Mouse (Mus musculus): ENCODE results near the gene Clybl.
A peak's percentile ranks its signal among the peaks of the same experiment; 100 is the strongest.

The Clybl gene

DNA sequence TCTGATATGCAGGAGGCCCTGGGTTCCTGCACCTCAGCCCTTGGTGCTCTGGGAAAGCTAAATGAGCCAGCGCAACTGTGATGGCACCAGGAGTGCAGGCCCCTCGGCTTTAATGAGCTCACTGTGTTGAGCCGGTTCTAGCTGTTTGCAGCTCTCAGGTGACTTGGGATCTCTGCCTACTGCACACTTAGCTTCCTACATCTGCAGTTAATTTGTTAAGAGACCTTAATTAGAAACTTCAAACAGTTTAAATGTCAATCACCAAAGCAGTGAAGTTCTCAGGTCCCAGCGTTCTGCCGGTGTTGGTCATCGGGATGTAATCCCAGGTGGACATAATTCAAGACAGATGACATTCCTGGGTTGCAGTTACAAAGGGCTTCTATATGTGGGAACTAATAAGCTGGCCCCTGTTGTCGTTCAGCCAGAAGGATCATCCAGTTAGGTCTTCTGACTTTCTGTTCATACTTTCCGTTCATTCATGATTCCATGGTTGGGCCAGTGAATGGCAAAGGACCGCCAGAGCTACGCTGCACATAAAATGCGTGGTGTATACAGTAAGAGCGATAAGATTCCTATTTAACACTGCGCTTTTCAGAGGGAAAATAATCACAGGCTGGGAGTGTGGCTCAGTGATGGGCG, 18.9 kb downstream of the Clybl start:
- no peak for DNase-seq

DNA sequence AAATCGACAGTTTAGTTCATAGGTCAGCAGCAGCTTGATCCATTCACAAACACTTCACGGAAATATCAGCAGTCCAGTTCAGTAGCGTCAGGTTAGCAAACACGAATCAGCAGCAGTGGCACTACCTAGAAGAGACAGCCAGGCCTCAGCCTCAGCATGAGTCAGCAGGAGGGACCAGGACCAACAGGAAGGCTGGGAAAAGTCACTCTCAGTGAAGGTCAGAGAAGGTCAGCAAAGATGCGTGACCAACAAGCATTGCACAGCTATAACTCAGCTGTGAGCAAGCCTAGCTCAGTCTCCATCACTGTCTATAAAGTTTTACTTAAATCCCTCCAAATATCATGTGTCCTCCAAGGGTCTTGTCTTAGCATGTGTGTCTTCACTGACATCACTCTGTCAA, 27.7 kb downstream of the Clybl start:
- no peak for DNase-seq

DNA sequence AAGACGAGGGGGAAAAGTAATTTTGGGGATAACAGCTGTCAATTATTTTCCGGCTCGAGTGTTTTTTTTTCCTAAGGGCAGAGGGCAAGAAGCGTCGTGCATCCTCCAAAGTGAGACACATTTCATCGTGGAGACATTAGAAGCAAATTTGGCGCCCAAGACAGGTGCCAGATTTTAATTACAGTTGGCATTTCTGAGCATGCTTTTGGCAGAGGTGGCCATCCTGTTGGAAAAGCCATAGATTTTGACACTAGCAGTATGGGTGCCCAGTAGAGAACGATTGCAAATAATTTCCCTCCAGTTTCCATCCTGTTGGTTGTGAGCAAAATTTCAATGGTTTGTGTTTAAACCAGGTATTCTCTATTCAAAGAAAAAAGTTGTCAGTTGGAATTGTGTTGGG, 32.1 kb downstream of the Clybl start:
- DNase-seq, result no peak

DNA sequence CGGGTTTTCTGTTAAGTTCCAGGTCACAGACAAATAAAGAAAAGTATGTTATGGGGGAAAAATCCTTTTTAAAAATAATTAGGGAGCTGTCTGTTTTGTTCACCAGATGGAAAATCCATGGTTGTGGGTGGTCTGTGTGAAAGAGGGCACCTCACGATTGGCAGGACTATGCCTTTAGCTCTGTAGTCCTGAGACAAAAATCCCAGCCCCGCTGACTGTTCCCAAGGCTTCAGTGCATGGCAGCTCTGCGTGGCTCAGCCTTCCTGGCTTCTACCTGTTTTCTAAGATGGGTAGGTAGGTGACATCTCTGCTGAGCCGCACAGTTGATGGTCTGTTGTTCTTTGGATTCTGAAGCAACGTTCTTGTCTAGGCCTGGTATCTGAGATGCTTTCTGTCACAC, 32.6 kb downstream of the Clybl start:
- DNase-seq, result no peak

DNA sequence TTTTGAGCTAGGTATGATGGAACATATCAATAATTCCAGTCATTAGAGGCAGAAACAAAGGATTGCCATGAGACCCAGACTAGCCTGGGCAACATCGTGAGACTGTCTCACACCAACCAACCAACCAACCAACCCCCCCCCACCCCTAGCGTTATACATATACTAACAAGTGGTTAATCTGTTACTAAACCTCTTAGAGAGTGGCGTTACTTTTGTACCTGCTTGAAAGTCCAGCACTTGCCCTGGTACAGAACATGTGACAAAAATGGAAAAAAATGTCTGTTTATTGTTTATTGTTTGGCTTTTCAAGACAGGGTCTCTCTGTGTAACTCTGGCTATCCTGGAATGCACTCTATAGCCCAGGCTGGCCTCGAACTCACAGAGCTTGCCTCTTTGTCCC, 35.7 kb downstream of the Clybl start:
- DNase-seq, result no peak

GRCm38 (mm10) chr14:122222934-122223374, 41.5 kb downstream of the Clybl start:
- no peak for DNase-seq

GRCm38 (mm10) chr14:122223461-122224102, 42.1 kb downstream of the Clybl start:
- DNase-seq, result peak; percentile 38 to 80

GRCm38 (mm10) chr14:122224103-122224494, 42.6 kb downstream of the Clybl start:
- DNase-seq, result no peak

DNA sequence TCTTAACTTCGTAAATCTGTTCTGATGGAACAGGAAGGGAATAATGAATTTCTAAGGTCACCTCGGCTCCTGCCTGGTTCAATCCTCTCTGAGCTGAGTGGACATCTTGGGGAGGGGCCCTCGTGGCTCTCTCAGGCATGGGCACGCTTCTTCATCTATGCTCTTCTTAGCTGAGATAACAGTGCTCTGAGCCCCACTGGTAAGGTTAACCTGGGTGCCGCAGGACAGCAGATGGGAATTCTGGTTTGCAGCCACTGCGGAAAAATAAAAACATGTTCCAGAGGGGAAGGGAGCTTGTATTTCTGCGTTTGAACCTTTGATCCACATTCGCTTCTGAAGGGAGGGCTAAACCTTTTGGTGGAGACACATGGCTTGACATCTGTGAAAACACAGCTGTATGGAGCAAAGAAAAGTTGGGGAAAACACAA, 43.0 kb downstream of the Clybl start:
- no peak for DNase-seq

DNA sequence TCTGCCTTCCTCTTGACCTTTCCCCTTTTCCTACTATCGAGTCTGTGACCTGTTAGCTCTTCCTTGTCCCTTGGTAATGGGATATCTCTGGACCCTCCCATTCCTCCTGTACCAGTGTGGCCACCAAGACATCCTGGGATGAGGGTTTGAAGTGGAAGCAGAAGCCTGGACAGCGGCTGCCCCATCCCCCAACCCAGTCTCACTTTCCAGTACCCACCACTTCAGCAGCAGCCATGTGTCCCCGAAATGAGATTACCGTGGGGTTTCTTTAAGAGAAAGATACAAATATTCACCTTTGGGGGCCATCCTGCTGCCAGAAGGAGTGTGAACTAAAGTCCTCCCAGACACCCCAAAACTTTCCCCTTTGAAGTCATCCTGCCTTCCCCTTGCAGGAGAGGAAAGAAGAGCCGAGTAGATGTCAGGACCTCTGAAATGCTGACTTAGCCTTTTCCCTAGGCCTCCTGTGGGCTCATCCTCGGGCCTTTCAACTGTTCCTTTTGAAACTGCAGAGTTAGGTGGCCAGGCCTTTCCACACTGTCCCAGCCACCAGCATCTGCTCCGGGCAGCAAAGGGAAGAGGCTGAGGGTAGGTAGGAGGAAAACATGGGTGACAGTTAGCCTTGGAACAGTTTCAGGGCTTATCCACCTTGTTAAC, 44.1 kb downstream of the Clybl start:
- no peak for DNase-seq

GRCm38 (mm10) chr14:122226133-122226515, 44.6 kb downstream of the Clybl start:
- DNase-seq, result no peak

DNA sequence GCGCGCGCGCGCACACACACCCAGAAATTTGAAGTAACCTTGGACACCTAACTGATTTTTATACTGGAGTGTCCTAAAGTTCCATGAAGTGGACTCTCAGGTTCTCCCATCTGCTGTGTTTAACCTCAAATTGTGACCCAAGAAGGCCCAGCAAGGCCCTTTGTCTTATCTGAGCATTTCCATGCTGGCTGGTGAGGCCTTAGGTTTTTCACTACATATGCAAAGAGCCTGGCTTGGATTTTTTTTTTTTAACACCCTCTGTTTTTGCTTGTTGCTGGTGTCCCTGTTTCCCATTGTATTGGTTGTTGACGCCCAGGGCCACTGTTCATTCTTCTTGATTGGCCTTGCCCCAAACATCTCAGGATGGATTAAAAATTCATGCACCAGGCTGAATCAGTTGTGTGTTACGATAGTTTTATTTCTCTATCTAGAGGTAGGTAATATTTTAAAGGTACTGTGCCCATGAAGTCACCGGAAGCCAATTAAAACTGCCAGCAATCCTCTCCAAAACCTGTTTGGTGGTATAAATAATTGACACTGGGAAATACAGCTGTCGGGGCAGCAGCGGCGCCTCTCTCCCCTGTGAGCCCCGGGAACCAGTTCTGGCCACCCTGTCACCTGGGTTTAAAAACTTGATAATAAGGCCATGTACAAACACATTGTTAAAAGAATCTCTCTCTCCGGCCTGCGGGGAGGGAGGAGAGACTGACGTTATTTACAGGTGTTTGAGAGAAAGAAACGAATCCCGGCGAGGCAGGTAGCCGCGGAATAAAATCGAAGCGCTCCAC, 45.4 kb downstream of the Clybl start:
- DNase-seq, result no peak

- DNase-seq, result no peak
Measured at GRCm38 (mm10) chr14:122227454-122227951, 46.0 kb downstream of the Clybl start.

- no peak for DNase-seq
Measured at GRCm38 (mm10) chr14:122228816-122229551, 47.5 kb downstream of the Clybl start.

GRCm38 (mm10) chr14:122229988-122230387, 48.5 kb downstream of the Clybl start:
- DNase-seq, result no peak

DNA sequence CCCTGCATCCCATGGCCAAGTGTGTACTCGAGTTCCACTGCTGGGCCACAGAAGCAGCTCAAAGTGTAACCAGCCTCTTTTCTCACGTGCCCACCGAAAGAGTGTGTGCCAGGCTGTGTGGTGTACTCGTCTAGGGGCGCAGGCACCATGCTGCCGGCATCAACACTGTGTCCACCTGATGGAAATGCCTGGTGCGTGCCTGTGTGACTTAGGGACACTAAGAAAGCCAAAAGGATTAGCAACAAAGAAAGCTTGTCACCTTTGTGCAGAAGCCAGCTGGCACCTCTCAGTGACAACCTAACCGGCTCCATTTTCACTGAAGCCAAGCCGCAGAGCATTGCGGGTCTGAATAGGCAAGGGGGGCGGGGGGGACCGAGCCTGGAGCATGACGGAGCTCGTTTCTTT, 49.1 kb downstream of the Clybl start:
- DNase-seq, result no peak

DNA sequence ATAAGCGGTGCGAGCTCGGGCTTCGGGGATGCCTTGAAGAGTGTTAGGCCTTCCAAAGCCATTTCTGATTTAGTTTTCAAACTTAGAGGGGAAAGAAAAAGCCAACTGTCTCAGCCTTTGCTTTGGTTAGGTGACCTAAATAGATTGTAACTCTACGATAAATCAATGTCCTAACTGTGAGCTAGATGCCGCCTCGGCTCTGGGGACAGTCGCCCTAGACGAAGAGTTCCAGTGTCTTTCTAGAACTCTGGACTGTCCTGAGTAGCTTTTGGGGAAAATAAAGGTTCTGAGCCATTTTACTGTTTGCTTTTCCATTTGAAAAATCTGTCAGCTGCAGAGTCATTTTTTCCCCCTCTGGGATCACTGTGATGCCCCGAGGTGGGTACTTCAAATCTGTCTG, 49.6 kb downstream of the Clybl start:
- no peak for DNase-seq

DNA sequence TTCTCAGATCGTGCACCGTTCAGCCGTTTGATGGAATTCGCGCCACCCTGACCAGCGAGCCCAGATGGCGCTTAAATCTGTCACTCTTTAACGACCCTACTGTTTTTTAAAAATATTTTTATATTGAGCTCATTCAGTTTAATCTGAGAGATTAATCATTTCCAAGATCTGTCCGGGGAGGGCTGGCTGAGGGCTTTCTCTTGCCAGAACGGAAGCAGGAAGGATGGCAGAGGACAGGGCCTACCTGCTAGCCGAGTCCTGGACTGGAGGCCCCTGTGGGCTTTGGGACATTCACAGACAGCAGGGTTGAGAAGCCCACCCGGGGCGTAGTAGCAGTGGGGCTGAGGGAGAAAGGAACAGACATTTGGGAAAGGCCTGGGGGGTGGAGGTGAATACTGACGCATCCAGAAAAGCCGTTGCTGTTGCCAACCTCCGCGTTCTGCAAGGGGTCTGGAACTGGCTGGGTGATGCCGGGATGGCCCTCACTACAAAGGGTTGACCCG, 51.8 kb downstream of the Clybl start:
- no peak for DNase-seq

DNA sequence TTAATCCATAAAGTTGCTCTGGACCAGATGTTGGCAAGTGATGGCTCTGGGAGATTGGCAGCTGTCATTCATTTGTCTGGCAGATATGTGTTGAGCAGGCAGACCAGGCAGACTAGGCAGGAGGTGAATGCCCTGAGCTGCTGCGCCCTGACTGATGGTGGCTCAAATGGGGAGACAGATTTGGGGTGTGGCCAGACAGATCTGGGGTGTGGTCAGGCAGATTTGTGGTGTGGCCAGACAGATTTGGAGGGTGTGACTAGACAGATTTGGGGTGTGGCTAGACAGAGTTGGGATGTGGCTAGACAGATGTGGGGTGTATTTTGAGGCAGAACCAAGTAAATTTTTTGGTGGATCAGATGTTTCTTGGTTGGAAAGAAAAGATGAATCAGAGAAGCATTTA, 62.4 kb downstream of the Clybl start:
- DNase-seq, result no peak

GRCm38 (mm10) chr14:122246919-122247859, 65.7 kb downstream of the Clybl start:
- DNase-seq, result no peak

GRCm38 (mm10) chr14:122249123-122249522, 67.6 kb downstream of the Clybl start:
- DNase-seq, result no peak

Measured in lung, postnatal 4 days (tissue).